Comparison of ENCODE assay signal across 21 mouse cellular contexts in the genomic region with DNA sequence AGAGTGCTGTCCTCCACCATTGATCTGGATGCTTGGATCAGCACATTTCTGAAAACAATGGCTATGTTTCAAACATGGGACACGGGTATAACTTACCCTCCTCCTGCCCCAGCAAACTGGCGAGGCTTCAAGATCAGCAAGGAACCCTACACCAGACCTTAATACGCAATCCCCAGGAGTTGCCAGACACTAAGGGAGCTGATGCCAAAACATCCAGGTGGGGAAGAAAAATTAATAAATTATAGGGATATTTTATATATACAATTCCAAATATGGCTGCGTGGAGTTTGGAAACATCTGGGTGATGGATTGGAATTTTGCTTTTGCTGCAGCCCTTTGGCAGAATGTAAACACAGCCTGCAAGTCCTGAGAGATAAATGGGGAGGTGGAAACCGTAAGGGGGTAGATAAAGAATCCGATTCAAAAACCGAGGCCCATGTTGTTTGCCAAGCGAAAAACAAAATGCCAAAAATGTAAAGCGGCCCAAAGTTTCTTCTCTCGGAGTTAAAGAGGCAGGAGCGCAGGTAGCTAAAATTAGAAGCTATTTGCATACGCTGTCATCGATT.
DNase-seq lines count a peak whose midpoint lies in the region; ATAC-seq and TF ChIP-seq lines count a peak whose summit lies in the region.
"Had no signal": no experiment of that assay in that cellular context is flagged by ENCODE, and none has a peak within 500 bp of the region (broad histone marks: within the 10 kb centered on the region; RNA-seq: fewer than 3 reads in every experiment).

No protein-coding gene starts in this region.

- peak; percentile 58 for DNase-seq in embryonic facial prominence, embryonic 14.5 days (ENCODE audit: low spot score)
- no peak for DNase-seq in embryonic facial prominence, embryonic 10.5 days (ENCODE audit: low spot score)
- DNase-seq in limb, embryonic 14.5 days (ENCODE audit: low spot score), result no peak
- no peak for DNase-seq in limb, embryonic 10.5 days (ENCODE audit: low spot score)
- peak; percentile 9 for DNase-seq in lung, postnatal 0 days (ENCODE audit: low spot score)
- DNase-seq in lung, adult 2 months, result no peak
- no peak for DNase-seq in kidney, postnatal 10 days
- DNase-seq: adrenal gland, postnatal 10 days; B cell, adult 2 months; cerebellum, adult 11 months; cerebellum, adult 8-10 months; cerebellum, postnatal 14 days; embryo, embryonic 11 days; gastrocnemius, postnatal 10 days; heart, postnatal 36 days had no signal

- TF ChIP-seq POLR2A in limb, embryonic 14.5 days (IDR thresholded peaks at IDR 0.05; ENCODE audit: borderline replicate concordance, extremely low read depth, insufficient read depth, insufficient read length), result no peak
- TF ChIP-seq POLR2A in lung, adult 2 months (IDR thresholded peaks at IDR 0.05; ENCODE audit: borderline replicate concordance, extremely low read depth, low read depth, low read length), result no peak

- no peak overlapping the region for H3K4me3 ChIP-seq in embryonic facial prominence, embryonic 14.5 days (ENCODE audit: low read depth, low read length)
- no peak overlapping the region for H3K4me3 ChIP-seq in embryonic facial prominence, embryonic 10.5 days
- no peak overlapping the region for H3K4me3 ChIP-seq in limb, embryonic 14.5 days (replicated peaks; ENCODE audit: low read length)
- no peak overlapping the region for H3K4me3 ChIP-seq in limb, embryonic 10.5 days
- H3K4me3 ChIP-seq in lung, postnatal 0 days (ENCODE audit: low read depth, low read length), result no peak overlapping the region
- H3K4me3 ChIP-seq in lung, adult 2 months (replicated peaks; ENCODE audit: extremely low read depth, low read depth, low read length), result no peak overlapping the region
- H3K4me3 ChIP-seq: embryonic facial prominence, embryonic 12.5 days; forebrain, embryonic 12.5 days; heart, embryonic 13.5 days had no signal

- H3K27ac ChIP-seq in embryonic facial prominence, embryonic 14.5 days (replicated peaks; ENCODE audit: low read depth, low read length), result no peak overlapping the region
- H3K27ac ChIP-seq in embryonic facial prominence, embryonic 10.5 days (replicated peaks), result no peak overlapping the region
- H3K27ac ChIP-seq in limb, embryonic 14.5 days (replicated peaks; ENCODE audit: low read depth, low read length), result 0 out of 2 replicates have a peak overlapping the region, but pooled peaks have one; percentile 5
- no peak overlapping the region for H3K27ac ChIP-seq in limb, embryonic 10.5 days
- H3K27ac ChIP-seq in lung, postnatal 0 days (ENCODE audit: low read length), result no peak overlapping the region
- H3K27ac ChIP-seq: embryonic facial prominence, embryonic 12.5 days; forebrain, embryonic 12.5 days; heart, embryonic 13.5 days had no signal

- H3K4me1 ChIP-seq in embryonic facial prominence, embryonic 14.5 days (ENCODE audit: control insufficient read depth, insufficient read depth, low read length), result no peaks in the 10 kb centered on the region
- H3K4me1 ChIP-seq in embryonic facial prominence, embryonic 10.5 days, result peaks cover 23% of the 10 kb centered on the region
- peaks cover 6% of the 10 kb centered on the region; the same call in 1 of the 2 replicates for H3K4me1 ChIP-seq in limb, embryonic 14.5 days (ENCODE audit: control insufficient read depth, insufficient read depth, low read length)
- peaks cover 27% of the 10 kb centered on the region for H3K4me1 ChIP-seq in limb, embryonic 10.5 days
- H3K4me1 ChIP-seq in lung, postnatal 0 days (ENCODE audit: insufficient read depth, low read depth, low read length), result no peaks in the 10 kb centered on the region
- H3K4me1 ChIP-seq in lung, adult 2 months (ENCODE audit: control insufficient read depth, insufficient read depth, low read length), result no peaks in the 10 kb centered on the region
- H3K4me1 ChIP-seq: forebrain, embryonic 12.5 days had no signal

- no peaks in the 10 kb centered on the region for H3K36me3 ChIP-seq in embryonic facial prominence, embryonic 14.5 days (ENCODE audit: control insufficient read depth, insufficient read depth, low read length)
- no peaks in the 10 kb centered on the region for H3K36me3 ChIP-seq in embryonic facial prominence, embryonic 10.5 days (replicated peaks)
- H3K36me3 ChIP-seq in limb, embryonic 14.5 days (ENCODE audit: control insufficient read depth, insufficient read depth, low read length), result no peaks in the 10 kb centered on the region
- H3K36me3 ChIP-seq in limb, embryonic 10.5 days, result no peaks in the 10 kb centered on the region
- H3K36me3 ChIP-seq in lung, postnatal 0 days (ENCODE audit: insufficient read depth, low read length), result no peaks in the 10 kb centered on the region
- H3K36me3 ChIP-seq: embryonic facial prominence, embryonic 12.5 days; forebrain, embryonic 12.5 days; G1E; heart, embryonic 13.5 days had no signal

- WGBS in embryonic facial prominence, embryonic 14.5 days, result 62% methylated on average over 13 of the region's 13 CpGs
- WGBS in embryonic facial prominence, embryonic 10.5 days, result 90% methylated on average over 13 of the region's 13 CpGs
- 78% methylated on average over 13 of the region's 13 CpGs for WGBS in limb, embryonic 14.5 days
- WGBS in limb, embryonic 10.5 days, result 92% methylated on average over 13 of the region's 13 CpGs
- WGBS in lung, postnatal 0 days, result 34% methylated on average over 13 of the region's 13 CpGs
- 42% methylated on average over 13 of the region's 13 CpGs for WGBS in lung, adult 2 months

- no peaks in the 10 kb centered on the region for H3K27me3 ChIP-seq in embryonic facial prominence, embryonic 14.5 days (replicated peaks; ENCODE audit: control insufficient read depth, insufficient read depth, low read length)
- H3K27me3 ChIP-seq in embryonic facial prominence, embryonic 10.5 days (replicated peaks; ENCODE audit: low read depth, poor library complexity, severe bottlenecking), result no peaks in the 10 kb centered on the region
- H3K27me3 ChIP-seq in limb, embryonic 14.5 days (ENCODE audit: control insufficient read depth, insufficient read depth, low read length), result no peaks in the 10 kb centered on the region
- no peaks in the 10 kb centered on the region for H3K27me3 ChIP-seq in limb, embryonic 10.5 days (ENCODE audit: low read depth, poor library complexity, severe bottlenecking)
- H3K27me3 ChIP-seq in lung, postnatal 0 days (replicated peaks; ENCODE audit: insufficient read depth, low read length), result no peaks in the 10 kb centered on the region
- H3K27me3 ChIP-seq: embryonic facial prominence, embryonic 12.5 days; heart, embryonic 13.5 days had no signal

- TF ChIP-seq CTCF in lung, postnatal 0 days (IDR thresholded peaks at IDR 0.05), result no peak
- no peak for TF ChIP-seq CTCF in lung, adult 2 months (IDR thresholded peaks at IDR 0.05; ENCODE audit: insufficient read depth, low read length)

- no peak for TF ChIP-seq EP300 in lung, postnatal 0 days (IDR thresholded peaks at IDR 0.05)

- ATAC-seq in embryonic facial prominence, embryonic 14.5 days (ENCODE audit: low read depth), result peak; percentile 44; the same call in 1 of the 2 replicates
- no peak for ATAC-seq in limb, embryonic 14.5 days (ENCODE audit: low FRiP score, low read depth)
- no peak for ATAC-seq in lung, postnatal 0 days
- ATAC-seq: CD4-positive, CD25-positive, alpha-beta regulatory T cell, adult 4 months; forebrain, embryonic 16.5 days had no signal

- H3K9ac ChIP-seq in embryonic facial prominence, embryonic 14.5 days (ENCODE audit: low read depth, low read length), result no peak overlapping the region
- no peak overlapping the region for H3K9ac ChIP-seq in limb, embryonic 14.5 days (ENCODE audit: low read depth, low read length, severe bottlenecking)
- no peak overlapping the region for H3K9ac ChIP-seq in lung, postnatal 0 days (replicated peaks; ENCODE audit: low read depth)
- H3K9ac ChIP-seq: embryonic facial prominence, embryonic 12.5 days; forebrain, embryonic 12.5 days; heart, embryonic 13.5 days had no signal

- no peak overlapping the region for H3K4me2 ChIP-seq in embryonic facial prominence, embryonic 14.5 days (ENCODE audit: low read depth, low read length)
- no peak overlapping the region for H3K4me2 ChIP-seq in limb, embryonic 14.5 days (replicated peaks; ENCODE audit: low read depth, low read length, severe bottlenecking)
- no peak overlapping the region for H3K4me2 ChIP-seq in lung, postnatal 0 days (replicated peaks; ENCODE audit: low read depth, low read length)
- H3K4me2 ChIP-seq: embryonic facial prominence, embryonic 12.5 days; forebrain, embryonic 12.5 days; heart, embryonic 13.5 days had no signal

- H3K9me3 ChIP-seq in embryonic facial prominence, embryonic 14.5 days (ENCODE audit: control insufficient read depth, low read length), result no peaks in the 10 kb centered on the region
- no peaks in the 10 kb centered on the region for H3K9me3 ChIP-seq in embryonic facial prominence, embryonic 10.5 days
- no peaks in the 10 kb centered on the region for H3K9me3 ChIP-seq in limb, embryonic 14.5 days (ENCODE audit: control insufficient read depth, low read length)
- no peaks in the 10 kb centered on the region for H3K9me3 ChIP-seq in limb, embryonic 10.5 days (replicated peaks)
- no peaks in the 10 kb centered on the region for H3K9me3 ChIP-seq in lung, postnatal 0 days (ENCODE audit: low read length)
- H3K9me3 ChIP-seq: embryonic facial prominence, embryonic 12.5 days; forebrain, embryonic 12.5 days; heart, embryonic 13.5 days had no signal

Comparison
In these comparisons a context has a peak if more than half of its experiments do, and no peak if none do; other contexts are left out.
1. DNase-seq: peak in embryonic facial prominence, embryonic 14.5 days (single experiment) and lung, postnatal 0 days (single experiment); none in embryonic facial prominence, embryonic 10.5 days (single experiment), limb, embryonic 14.5 days (single experiment), limb, embryonic 10.5 days (single experiment), lung, adult 2 months (single experiment) and kidney, postnatal 10 days (single experiment).